Mouse (Mus musculus) adrenal gland, adult 8-10 months (tissue): ENCODE results near the gene Atraid. TPM values are rescaled to one million over a fixed set of nuclear protein-coding genes. Genes with fewer than 3 reads are reported as not detected.

Experiments
- DNase-seq: peaks from one replicate; pipeline ENCODE4 v3.0.0; 2022
- total RNA-seq, 4 experiments: library from RNA; stranded (reverse); gene quantifications; 2 replicates each; pipeline ENCODE4 v1.2.4; 2022

Atraid gene
- total RNA-seq, 4 experiments from 2014 or later, result 122 to 138 (median 130) TPM

DNA sequence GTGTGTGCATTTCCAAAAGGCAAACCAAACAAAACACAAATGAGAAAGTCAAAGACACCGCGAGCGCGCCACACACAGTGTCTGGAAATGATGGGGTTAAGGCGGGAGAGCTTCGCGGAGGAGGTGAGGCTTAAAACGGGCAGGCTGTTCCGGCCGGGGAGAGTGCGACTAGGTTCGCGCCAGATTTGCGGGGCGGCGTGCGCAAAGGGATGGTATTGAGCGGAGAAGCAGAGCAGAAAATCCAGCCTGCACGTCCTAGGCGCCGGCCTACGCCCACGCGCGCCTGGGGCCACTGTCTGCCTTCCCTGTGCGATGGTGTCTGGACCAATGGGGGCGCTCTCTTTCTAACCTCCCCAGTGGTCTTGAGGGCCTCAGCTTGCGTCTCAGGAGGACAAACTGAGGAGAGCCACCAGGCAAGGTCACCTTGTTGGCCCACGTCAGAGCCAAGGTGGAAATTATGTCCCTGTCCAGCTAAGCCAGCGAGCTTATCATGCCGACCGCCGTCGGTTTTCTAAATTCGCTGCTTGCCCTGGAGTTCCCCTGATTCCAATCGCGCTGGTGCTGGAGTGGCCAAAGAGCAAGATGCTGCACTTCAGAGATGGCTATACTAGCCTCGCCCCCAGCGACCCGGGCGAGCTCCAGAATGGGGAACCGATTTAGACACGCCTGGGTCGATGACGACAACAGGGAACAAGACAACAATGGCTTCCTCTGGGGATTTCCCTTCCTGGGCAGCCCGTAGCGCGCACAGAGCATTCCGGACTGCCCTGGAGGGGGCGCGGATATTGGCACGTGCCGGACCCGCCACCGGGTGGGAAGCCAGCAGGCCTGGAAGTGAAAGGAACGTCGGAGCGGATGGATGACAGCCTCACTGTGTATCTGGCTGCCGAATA is 46.9 kb downstream of the Atraid start:
- no peak for DNase-seq

- DNase-seq, result no peak
These were observed 47.8 kb downstream of the Atraid start for GRCm38 (mm10) chr5:31095711-31096480.

Other genes with a start within 250 kb of the Atraid start
- 10 to 100 TPM; 75.9 to 93.2 (median 85.2) TPM for gene Mapre3, start 233.7 kb upstream of the Atraid start, total RNA-seq
- 10 to 100 TPM; 55.5 to 66.8 (median 59.6) TPM for gene Tmem214, start 180.3 kb upstream of the Atraid start, total RNA-seq
- gene Agbl5, start 159.6 kb upstream of the Atraid start, total RNA-seq, result 10 to 100 TPM in 3 of 4 experiments, 1 to 10 TPM in 1; 9.9 to 22.6 (median 17.7) TPM
- 100 to 1,000 TPM; 210 to 235 (median 214) TPM for gene Ost4, start 140.5 kb upstream of the Atraid start, total RNA-seq
- 10 to 100 TPM; 48.7 to 62.4 (median 51.8) TPM for gene Emilin1, start 134.9 kb upstream of the Atraid start, total RNA-seq
- 10 to 100 TPM; 60.9 to 74.4 (median 69.4) TPM for gene Khk, start 126.9 kb upstream of the Atraid start, total RNA-seq
- gene Cgref1, start 102.7 kb upstream of the Atraid start, total RNA-seq, result 1 to 10 TPM; 1.0 to 3.0 (median 1.8) TPM
- gene Preb, start 88.0 kb upstream of the Atraid start, total RNA-seq, result 100 to 1,000 TPM; 129 to 211 (median 186) TPM
- gene Tcf23, start 79.7 kb upstream of the Atraid start, total RNA-seq, result 1 to 10 TPM; 1.0 to 2.5 (median 1.4) TPM
- 10 to 100 TPM; 33.5 to 46.4 (median 38.1) TPM for gene Slc5a6, start 612 bp downstream of the Atraid start, total RNA-seq
- gene Cad, start 6.5 kb downstream of the Atraid start, total RNA-seq, result 10 to 100 TPM; 23.1 to 52.0 (median 33.6) TPM
- not detected for gene Dnajc5g, start 58.0 kb downstream of the Atraid start, total RNA-seq
- under 1 TPM in 1 of 4 experiments, not detected in 3; 0.28 TPM for gene Slc30a3, start 59.9 kb downstream of the Atraid start, total RNA-seq
- gene Trim54, start 68.4 kb downstream of the Atraid start, total RNA-seq, result not detected
- gene Ucn, start 90.5 kb downstream of the Atraid start, total RNA-seq, result not detected
- gene Mpv17, start 105.9 kb downstream of the Atraid start, total RNA-seq, result 10 to 100 TPM; 63.7 to 83.4 (median 76.4) TPM
- gene Gm29609, start 131.6 kb downstream of the Atraid start, total RNA-seq, result 1 to 10 TPM in 3 of 4 experiments, under 1 TPM in 1; 0.41 to 3.9 (median 2.9) TPM
- gene Gtf3c2, start 131.8 kb downstream of the Atraid start, total RNA-seq, result 10 to 100 TPM; 65.5 to 98.8 (median 71.9) TPM
- gene Snx17, start 144.9 kb downstream of the Atraid start, total RNA-seq, result 100 to 1,000 TPM; 109 to 135 (median 126) TPM
- gene Eif2b4, start 145.1 kb downstream of the Atraid start, total RNA-seq, result 10 to 100 TPM; 34.5 to 44.5 (median 38.9) TPM
- 10 to 100 TPM; 23.8 to 41.1 (median 37.2) TPM for gene Zfp513, start 154.0 kb downstream of the Atraid start, total RNA-seq
- 100 to 1,000 TPM in 3 of 4 experiments, 10 to 100 TPM in 1; 93.5 to 125 (median 105) TPM for gene Ppm1g, start 172.4 kb downstream of the Atraid start, total RNA-seq
- 100 to 1,000 TPM in 2 of 4 experiments, 10 to 100 TPM in 2; 85.7 to 104 (median 96.6) TPM for gene Nrbp1, start 192.6 kb downstream of the Atraid start, total RNA-seq
- under 1 TPM in 3 of 4 experiments, not detected in 1; 0.56 to 0.81 (median 0.59) TPM for gene Gm9970, start 192.9 kb downstream of the Atraid start, total RNA-seq
- gene Krtcap3, start 203.4 kb downstream of the Atraid start, total RNA-seq, result 1 to 10 TPM; 3.8 to 9.2 (median 4.6) TPM
- gene Ift172, start 242.8 kb downstream of the Atraid start, total RNA-seq, result 10 to 100 TPM; 38.1 to 62.4 (median 49.5) TPM
- gene Fndc4, start 247.8 kb downstream of the Atraid start, total RNA-seq, result 10 to 100 TPM in 2 of 4 experiments, 1 to 10 TPM in 2; 6.6 to 15.1 (median 10.6) TPM
- gene Gckr, start 249.1 kb downstream of the Atraid start, total RNA-seq, result under 1 TPM in 3 of 4 experiments, not detected in 1; 0.26 to 0.70 (median 0.49) TPM